Mouse (Mus musculus): ENCODE measurements around the gene Abhd8. TPM values are rescaled to one million over a fixed set of nuclear protein-coding genes. Genes with fewer than 3 reads are reported as not detected.

The Abhd8 gene
- not detected for polyA plus RNA-seq (2014; fragmentation: Illumina TruSeq; extraction: RNeasy Lipid Tissue Mini Kit (QIAGEN cat#74804); ENCODE audit: low read depth, low replicate concordance)

DNA sequence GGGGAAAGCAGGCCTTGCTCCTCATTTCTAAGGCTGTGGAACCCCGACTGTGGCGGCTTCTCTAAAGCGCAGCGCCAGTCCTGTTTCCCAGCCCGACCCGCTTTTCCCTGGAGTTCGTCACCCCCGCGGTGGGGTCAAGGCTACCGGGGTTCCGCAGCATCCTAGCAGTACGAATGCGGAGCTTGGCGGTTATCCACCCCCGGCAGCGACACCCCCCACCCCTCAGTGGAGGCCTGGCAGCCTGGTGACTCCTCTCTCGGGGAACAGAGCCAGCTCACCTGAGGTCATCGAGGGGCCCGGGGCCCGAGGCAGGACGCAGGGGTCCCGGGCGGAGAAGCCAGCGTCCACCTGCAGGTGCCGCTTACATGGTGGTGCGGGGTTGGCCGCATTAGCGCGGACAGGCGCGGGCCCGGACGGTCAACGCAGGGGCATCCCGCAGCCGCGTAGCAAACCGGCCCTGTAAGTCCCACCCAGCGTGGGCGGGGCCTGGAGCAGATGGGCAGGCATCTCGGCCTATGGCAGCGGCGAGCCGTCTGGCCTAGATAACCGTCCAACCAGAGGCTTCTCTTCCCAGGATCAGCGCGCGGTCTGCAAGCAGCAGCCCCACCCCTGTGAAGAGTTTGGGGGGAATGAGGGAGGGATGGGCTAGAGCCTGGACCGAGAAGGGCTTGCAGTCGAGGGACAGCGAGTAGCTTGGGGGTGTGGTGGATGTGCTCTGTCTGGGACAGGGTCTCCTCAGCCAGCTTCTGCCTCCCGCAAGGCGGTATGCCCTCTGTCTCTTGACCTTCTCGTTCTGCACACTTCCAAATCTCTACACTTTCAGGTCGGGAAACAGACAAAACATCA is at the start of gene Abhd8:
Abhd8 (minus strand) TSS at position 468 of the 846 bp plus-strand sequence.

DNA sequence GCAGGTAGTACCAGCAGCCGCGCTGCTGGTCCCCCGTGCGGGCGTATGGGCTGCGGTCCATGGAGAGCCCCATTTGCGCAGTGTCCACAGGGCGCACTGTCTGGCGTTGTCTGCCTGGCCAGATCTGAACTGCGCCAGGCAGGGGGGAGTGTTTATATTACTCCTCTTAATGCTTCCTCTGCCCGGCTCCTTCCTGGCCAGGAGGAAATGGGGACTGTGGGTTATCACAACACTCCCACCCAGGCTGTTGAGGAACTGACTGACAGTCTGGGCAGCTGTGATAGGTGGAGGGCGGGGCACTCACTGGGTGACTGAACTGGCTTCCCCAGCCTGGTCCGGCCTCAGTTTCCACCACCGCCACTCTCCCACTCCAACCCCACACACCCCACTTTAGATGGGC is 48.2 kb upstream of the Abhd8 start, which contains the start of gene Plvap:
Plvap (minus strand) TSS at position 109 of the 400 bp plus-strand sequence.

DNA sequence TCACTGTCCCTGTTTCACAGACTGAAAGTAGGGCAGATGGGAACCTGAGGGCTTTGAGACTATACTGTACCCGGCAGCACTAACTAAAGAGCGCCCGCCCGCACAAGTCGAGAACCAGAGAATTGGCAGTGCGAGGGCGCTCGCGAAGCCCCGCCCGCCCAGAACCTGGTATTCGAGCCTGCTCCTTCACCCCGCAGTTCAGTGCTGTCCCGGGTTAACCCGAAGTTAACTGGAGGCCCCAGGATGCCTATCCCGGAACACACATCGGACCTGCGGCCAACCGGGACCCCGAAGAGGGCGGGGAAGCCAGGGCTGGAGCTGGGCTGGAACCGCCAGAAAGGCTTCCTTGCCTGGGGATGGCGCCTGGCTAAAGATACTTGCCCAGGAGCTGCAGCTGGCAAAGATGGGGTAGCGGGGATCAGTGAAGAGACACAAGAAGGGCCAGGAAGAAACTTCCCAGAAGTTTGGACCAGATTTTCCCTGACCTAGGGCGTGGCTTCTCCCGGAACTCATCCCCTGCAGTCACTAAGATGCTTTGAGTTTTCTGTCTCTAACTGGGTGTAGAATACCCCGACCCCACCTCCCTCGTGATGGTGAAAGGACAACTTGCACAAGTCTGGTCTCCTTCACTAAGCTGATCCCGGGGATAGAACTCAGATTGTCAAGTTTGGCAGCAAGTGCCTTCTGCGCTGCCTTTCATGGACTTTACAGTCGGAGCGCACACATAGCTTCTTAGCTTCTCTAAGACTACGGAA is 24.4 kb upstream of the Abhd8 start, which contains the start of gene Gtpbp3:
Gtpbp3 (plus strand) TSS at position 413 of the 755 bp plus-strand sequence.

DNA sequence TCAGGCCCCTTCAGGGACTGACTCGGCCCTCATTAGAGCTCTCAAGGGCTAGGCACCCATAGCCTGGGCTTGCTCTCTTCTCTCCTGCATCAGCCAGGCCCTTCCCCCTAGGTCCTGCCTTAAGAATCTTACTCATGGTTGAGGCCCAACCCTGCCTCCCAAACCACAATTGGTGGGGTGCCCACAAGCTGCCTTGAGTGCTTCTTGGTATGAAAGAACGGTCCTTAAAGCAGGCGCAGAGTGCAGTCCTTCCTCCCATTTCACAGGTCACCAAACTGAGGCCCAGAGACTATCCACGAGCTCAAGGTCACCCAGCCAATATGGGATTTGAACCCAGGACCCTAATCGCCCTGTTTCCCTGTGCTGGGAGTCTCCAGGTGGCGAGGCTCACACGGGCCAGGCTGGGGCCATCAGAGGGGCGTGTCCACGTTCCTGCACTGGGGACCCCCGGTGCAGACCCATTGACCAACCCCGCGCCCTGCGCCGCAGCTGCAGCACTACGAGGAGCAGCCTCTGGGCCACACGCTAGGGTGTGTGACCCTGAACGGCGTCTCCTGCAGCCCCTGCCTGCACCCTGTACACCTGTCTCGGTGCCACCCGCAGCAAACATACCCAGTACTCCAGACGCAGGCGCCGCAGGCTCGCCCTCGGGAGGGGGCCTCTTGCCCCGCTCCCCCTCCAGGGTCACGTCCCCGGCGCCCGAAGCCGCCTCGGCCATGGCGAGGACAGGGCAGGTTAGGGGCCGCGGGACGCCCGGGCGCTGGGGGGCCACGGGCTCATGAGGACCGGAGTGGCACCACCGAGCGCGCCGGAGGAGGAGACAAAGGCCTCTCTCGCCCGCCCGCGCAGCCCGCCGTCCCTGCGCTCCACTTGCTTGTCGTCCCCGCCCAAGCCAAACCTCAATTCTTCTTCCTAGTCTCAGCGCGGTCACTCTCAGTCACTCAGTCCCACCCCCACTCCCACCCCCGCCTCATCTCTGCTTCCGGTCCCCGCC is 22.0 kb upstream of the Abhd8 start, which contains the start of gene Ano8:
Ano8 (minus strand) TSS at position 822 of the 994 bp plus-strand sequence.

DNA sequence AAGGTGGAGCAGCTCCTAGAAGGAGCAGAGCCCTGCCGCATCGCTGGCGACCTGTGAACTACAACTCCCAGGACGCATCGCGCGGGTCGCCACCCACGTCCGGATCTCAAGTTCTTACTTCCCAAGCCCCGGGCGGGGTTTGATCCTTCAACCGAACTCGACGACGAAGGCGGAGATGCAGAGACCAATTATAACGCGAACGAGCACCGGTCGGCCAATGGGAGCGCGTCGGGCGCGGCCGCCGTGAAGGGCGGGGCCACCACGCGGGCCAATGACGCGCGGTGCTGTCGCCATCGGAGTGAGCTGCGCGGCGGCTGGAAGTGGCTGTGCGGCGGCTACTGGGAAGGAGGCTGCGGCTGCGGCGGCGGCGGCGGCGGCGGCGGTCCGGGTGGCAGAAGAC is 5.5 kb upstream of the Abhd8 start, which contains the start of gene Dda1:
Dda1 (plus strand) TSS at position 284 of the 400 bp plus-strand sequence.

DNA sequence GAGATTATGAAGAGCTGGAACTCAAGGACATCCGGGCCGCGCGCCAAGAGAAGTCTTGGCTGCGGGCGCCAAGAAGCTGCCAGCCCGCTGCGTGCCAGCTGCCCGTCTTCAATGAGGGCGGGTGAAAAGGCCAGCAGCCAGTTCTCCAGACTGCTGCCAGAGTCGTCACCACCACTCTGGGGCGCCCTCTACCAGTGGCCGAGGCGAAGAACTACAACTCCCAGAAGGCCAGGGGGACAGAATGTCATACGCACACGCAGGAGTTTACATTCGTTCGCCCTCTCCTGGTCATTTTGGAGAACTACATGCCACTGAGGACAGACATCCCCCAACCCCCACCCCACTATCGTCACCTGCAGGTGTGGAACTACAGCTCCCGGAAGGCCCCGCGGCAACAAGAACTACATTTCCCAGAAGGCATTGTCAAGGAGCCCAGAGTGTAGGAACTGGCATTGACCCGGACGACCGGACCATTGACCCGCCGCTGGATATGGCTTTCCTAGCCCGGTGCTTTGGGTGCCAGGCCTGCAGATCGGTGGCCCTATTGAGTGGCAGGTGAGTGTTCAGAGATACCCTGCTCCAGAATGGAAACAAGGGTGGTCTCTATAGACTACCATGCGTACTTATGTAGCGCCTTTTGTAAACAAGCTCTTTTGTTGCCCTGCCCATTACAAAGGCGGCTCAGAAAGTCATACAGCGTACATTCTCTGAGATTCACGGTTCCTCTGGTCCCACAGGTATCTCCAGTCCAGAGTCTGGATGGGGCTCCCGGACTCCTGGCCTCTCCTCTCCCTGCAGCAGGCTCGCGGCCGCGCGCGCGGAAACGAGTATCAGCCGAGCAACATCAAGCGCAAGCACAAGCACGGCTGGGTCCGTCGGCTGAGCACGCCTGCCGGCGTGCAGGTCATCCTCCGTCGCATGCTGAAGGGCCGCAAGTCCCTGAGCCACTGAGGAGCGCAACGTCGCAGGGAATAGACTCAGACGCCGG is 1.4 kb upstream of the Abhd8 start, which contains the start of gene Mrpl34:
Mrpl34 (plus strand) TSS at position 447 of the 988 bp plus-strand sequence.

Other genes with a start within 250 kb of the Abhd8 start
- 2.4 TPM for gene Myo9b, start 190.9 kb downstream of the Abhd8 start, polyA plus RNA-seq (2014; fragmentation: Illumina TruSeq; extraction: RNeasy Lipid Tissue Mini Kit (QIAGEN cat#74804); ENCODE audit: low read depth, low replicate concordance)
- gene Haus8, start 190.7 kb downstream of the Abhd8 start, polyA plus RNA-seq (2014; fragmentation: Illumina TruSeq; extraction: RNeasy Lipid Tissue Mini Kit (QIAGEN cat#74804); ENCODE audit: low read depth, low replicate concordance) = 1.6 TPM
- 5.1 TPM for gene Use1, start 96.8 kb downstream of the Abhd8 start, polyA plus RNA-seq (2014; fragmentation: Illumina TruSeq; extraction: RNeasy Lipid Tissue Mini Kit (QIAGEN cat#74804); ENCODE audit: low read depth, low replicate concordance)
- gene Ocel1, start 92.4 kb downstream of the Abhd8 start, polyA plus RNA-seq (2014; fragmentation: Illumina TruSeq; extraction: RNeasy Lipid Tissue Mini Kit (QIAGEN cat#74804); ENCODE audit: low read depth, low replicate concordance) = 1.1 TPM
- 9.2 TPM for gene Nr2f6, start 81.7 kb downstream of the Abhd8 start, polyA plus RNA-seq (2014; fragmentation: Illumina TruSeq; extraction: RNeasy Lipid Tissue Mini Kit (QIAGEN cat#74804); ENCODE audit: low read depth, low replicate concordance)
- gene Ushbp1, start 67.9 kb downstream of the Abhd8 start, polyA plus RNA-seq (2014; fragmentation: Illumina TruSeq; extraction: RNeasy Lipid Tissue Mini Kit (QIAGEN cat#74804); ENCODE audit: low read depth, low replicate concordance) = 1.0 TPM
- gene Babam1, start 66.8 kb downstream of the Abhd8 start, polyA plus RNA-seq (2014; fragmentation: Illumina TruSeq; extraction: RNeasy Lipid Tissue Mini Kit (QIAGEN cat#74804); ENCODE audit: low read depth, low replicate concordance) = 20.7 TPM
- not detected for gene Ankle1, start 57.6 kb downstream of the Abhd8 start, polyA plus RNA-seq (2014; fragmentation: Illumina TruSeq; extraction: RNeasy Lipid Tissue Mini Kit (QIAGEN cat#74804); ENCODE audit: low read depth, low replicate concordance)
- 5.9 TPM for gene Mrpl34, start 1.3 kb upstream of the Abhd8 start, polyA plus RNA-seq (2014; fragmentation: Illumina TruSeq; extraction: RNeasy Lipid Tissue Mini Kit (QIAGEN cat#74804); ENCODE audit: low read depth, low replicate concordance)
- gene Dda1, start 5.5 kb upstream of the Abhd8 start, polyA plus RNA-seq (2014; fragmentation: Illumina TruSeq; extraction: RNeasy Lipid Tissue Mini Kit (QIAGEN cat#74804); ENCODE audit: low read depth, low replicate concordance) = 1.1 TPM
- gene Ano8, start 22.3 kb upstream of the Abhd8 start, polyA plus RNA-seq (2014; fragmentation: Illumina TruSeq; extraction: RNeasy Lipid Tissue Mini Kit (QIAGEN cat#74804); ENCODE audit: low read depth, low replicate concordance) = 0.45 TPM
- 0.64 TPM for gene Gtpbp3, start 24.4 kb upstream of the Abhd8 start, polyA plus RNA-seq (2014; fragmentation: Illumina TruSeq; extraction: RNeasy Lipid Tissue Mini Kit (QIAGEN cat#74804); ENCODE audit: low read depth, low replicate concordance)
- 3.6 TPM for gene Plvap, start 48.1 kb upstream of the Abhd8 start, polyA plus RNA-seq (2014; fragmentation: Illumina TruSeq; extraction: RNeasy Lipid Tissue Mini Kit (QIAGEN cat#74804); ENCODE audit: low read depth, low replicate concordance)
- gene Ccdc194, start 62.1 kb upstream of the Abhd8 start, polyA plus RNA-seq (2014; fragmentation: Illumina TruSeq; extraction: RNeasy Lipid Tissue Mini Kit (QIAGEN cat#74804); ENCODE audit: low read depth, low replicate concordance) = not detected
- 29.0 TPM for gene Bst2, start 73.8 kb upstream of the Abhd8 start, polyA plus RNA-seq (2014; fragmentation: Illumina TruSeq; extraction: RNeasy Lipid Tissue Mini Kit (QIAGEN cat#74804); ENCODE audit: low read depth, low replicate concordance)
- gene Mvb12a, start 79.3 kb upstream of the Abhd8 start, polyA plus RNA-seq (2014; fragmentation: Illumina TruSeq; extraction: RNeasy Lipid Tissue Mini Kit (QIAGEN cat#74804); ENCODE audit: low read depth, low replicate concordance) = 3.5 TPM
- not detected for gene Tmem221, start 95.2 kb upstream of the Abhd8 start, polyA plus RNA-seq (2014; fragmentation: Illumina TruSeq; extraction: RNeasy Lipid Tissue Mini Kit (QIAGEN cat#74804); ENCODE audit: low read depth, low replicate concordance)
- gene Nxnl1, start 102.9 kb upstream of the Abhd8 start, polyA plus RNA-seq (2014; fragmentation: Illumina TruSeq; extraction: RNeasy Lipid Tissue Mini Kit (QIAGEN cat#74804); ENCODE audit: low read depth, low replicate concordance) = not detected
- 0.90 TPM for gene Slc27a1, start 105.2 kb upstream of the Abhd8 start, polyA plus RNA-seq (2014; fragmentation: Illumina TruSeq; extraction: RNeasy Lipid Tissue Mini Kit (QIAGEN cat#74804); ENCODE audit: low read depth, low replicate concordance)
- gene Pgls, start 128.5 kb upstream of the Abhd8 start, polyA plus RNA-seq (2014; fragmentation: Illumina TruSeq; extraction: RNeasy Lipid Tissue Mini Kit (QIAGEN cat#74804); ENCODE audit: low read depth, low replicate concordance) = 0.69 TPM
- gene Fam129c, start 134.0 kb upstream of the Abhd8 start, polyA plus RNA-seq (2014; fragmentation: Illumina TruSeq; extraction: RNeasy Lipid Tissue Mini Kit (QIAGEN cat#74804); ENCODE audit: low read depth, low replicate concordance) = not detected
- gene Colgalt1, start 147.3 kb upstream of the Abhd8 start, polyA plus RNA-seq (2014; fragmentation: Illumina TruSeq; extraction: RNeasy Lipid Tissue Mini Kit (QIAGEN cat#74804); ENCODE audit: low read depth, low replicate concordance) = 29.0 TPM
- not detected for gene Unc13a, start 208.1 kb upstream of the Abhd8 start, polyA plus RNA-seq (2014; fragmentation: Illumina TruSeq; extraction: RNeasy Lipid Tissue Mini Kit (QIAGEN cat#74804); ENCODE audit: low read depth, low replicate concordance)
- gene Jak3, start 212.6 kb upstream of the Abhd8 start, polyA plus RNA-seq (2014; fragmentation: Illumina TruSeq; extraction: RNeasy Lipid Tissue Mini Kit (QIAGEN cat#74804); ENCODE audit: low read depth, low replicate concordance) = 0.11 TPM
- not detected for gene Insl3, start 225.6 kb upstream of the Abhd8 start, polyA plus RNA-seq (2014; fragmentation: Illumina TruSeq; extraction: RNeasy Lipid Tissue Mini Kit (QIAGEN cat#74804); ENCODE audit: low read depth, low replicate concordance)
- 2.3 TPM for gene B3gnt3, start 238.1 kb upstream of the Abhd8 start, polyA plus RNA-seq (2014; fragmentation: Illumina TruSeq; extraction: RNeasy Lipid Tissue Mini Kit (QIAGEN cat#74804); ENCODE audit: low read depth, low replicate concordance)

All from liver, adult 10 weeks (tissue).